Mouse (Mus musculus): ENCODE data around the gene Rnase4. TPM values are rescaled to one million over a fixed set of nuclear protein-coding genes. Genes with fewer than 3 reads are reported as not detected.

Gene Rnase4
- polyA plus RNA-seq (2015; fragmentation: Nextera tagmentation; extraction: Ambion mirVana) = 355 and 426 TPM in 2 replicates

DNA sequence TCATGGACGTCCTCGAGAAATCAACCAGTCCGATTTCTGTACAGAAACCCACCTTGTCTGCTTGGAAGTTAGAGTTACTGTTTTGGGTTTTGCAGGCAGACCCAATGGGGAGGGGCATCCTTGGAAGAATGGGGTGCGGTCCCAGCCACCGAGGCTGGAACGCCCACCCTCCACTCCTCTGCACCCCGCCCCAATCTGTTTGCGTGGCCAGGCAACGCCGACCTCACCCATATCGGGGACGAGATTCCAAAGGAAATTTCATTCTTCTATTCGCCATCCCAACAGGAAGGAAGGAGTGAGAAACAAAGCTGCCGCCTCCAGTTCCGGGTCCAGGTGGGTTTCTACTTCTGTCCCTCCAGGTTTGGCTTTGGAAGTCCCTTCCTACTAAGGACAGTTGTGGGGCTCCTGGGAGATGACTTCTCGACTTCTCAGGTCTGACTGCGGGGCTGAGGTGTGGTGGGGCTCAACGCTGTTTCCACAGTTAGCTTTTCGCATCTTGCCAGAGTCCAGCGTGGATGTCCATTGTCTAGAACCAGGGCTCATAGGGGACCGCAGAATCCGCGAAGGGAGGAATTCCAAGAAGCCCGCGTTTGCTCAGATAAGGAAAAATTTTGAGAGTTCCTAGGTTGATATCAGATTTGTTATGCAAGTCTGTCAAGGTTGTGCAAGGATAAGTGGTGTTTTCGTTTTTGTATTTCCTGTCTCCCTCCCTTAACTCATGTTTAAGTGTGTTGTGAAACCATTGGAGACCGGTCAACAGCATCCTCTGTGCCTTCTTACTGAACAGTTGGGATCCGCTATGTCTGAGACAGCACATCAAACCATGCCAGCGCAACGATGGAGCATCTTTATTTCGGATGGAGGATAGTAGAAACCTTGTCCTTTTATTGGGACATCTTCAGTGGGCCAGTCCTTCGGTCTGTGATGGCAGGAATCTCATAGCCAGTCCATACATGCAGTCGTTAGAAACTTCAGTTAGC lies at the start of gene Rnase4, which contains the start of gene Ang:
Gene Rnase4, plus strand, starts transcription at position 157 of the 980 bp plus-strand sequence.
Gene Ang, plus strand, starts transcription at position 230 of the 980 bp plus-strand sequence.
- Histone ChIP-seq H3K4me1 (replicated peaks; ENCODE audit: control insufficient read depth, insufficient read depth, low read length) (no peaks in the 10 kb centered on the region; the same call in 1 of the 2 replicates), H3K36me3 (ENCODE audit: control insufficient read depth, insufficient read depth) (no peaks in the 10 kb centered on the region), H3K9me3 (ENCODE audit: control insufficient read depth) (no peaks in the 10 kb centered on the region), H3K27me3 (replicated peaks; ENCODE audit: control insufficient read depth, insufficient read depth, low read length) (no peaks in the 10 kb centered on the region), H3K27ac (ENCODE audit: low read depth, low read length) (peak within 1 kb of the TSS; percentile 93), H3K9ac (ENCODE audit: low read depth, low read length) (peak within 1 kb of the TSS; percentile 68), H3K4me2 (replicated peaks; ENCODE audit: low read depth) (peak within 1 kb of the TSS; percentile 82), H3K4me3 (ENCODE audit: low read depth, low read length) (peak within 1 kb of the TSS; percentile 76)
- no peak for ATAC-seq
- WGBS = 4% methylated on average over 33 of the region's 33 CpGs
- TF ChIP-seq CTCF (IDR thresholded peaks at IDR 0.05; ENCODE audit: low read depth) = no peak

DNA sequence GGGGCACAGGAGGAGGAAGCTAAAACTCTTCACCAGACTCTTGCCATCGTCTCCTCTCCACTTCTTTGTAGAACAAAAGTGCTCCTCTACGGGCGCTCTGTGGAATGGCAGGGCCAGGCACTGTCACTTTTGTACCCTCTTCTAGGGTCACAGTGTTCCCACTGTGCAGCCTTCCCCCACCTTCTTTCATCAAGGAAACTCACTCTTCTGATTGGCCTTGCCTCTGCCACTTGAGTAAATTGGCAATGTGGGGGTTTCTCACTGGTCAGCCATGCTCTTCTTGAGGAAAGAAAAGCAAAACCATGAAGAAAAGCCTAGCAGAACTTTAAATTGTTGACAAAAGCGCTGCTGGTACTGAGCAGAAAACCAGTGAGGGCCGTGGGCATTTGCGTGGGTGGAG lies 49.1 kb upstream of the Rnase4 start, which contains the start of gene Rnase9:
Gene Rnase9, minus strand, starts transcription at position 101 of the 400 bp plus-strand sequence.
- H3K9ac ChIP-seq (ENCODE audit: low read depth, low read length) = no peak within 1 kb of the TSS
- no peak within 1 kb of the TSS for H3K27ac ChIP-seq (ENCODE audit: low read depth, low read length)
- H3K27me3 ChIP-seq (replicated peaks; ENCODE audit: control insufficient read depth, insufficient read depth, low read length) = no peaks in the 10 kb centered on the region
- no peak for ATAC-seq
- no peaks in the 10 kb centered on the region for H3K9me3 ChIP-seq (ENCODE audit: control insufficient read depth)
- WGBS = 82% methylated on average over 6 of the region's 6 CpGs
- TF ChIP-seq CTCF (IDR thresholded peaks at IDR 0.05; ENCODE audit: low read depth) = no peak
- no peak within 1 kb of the TSS for H3K4me2 ChIP-seq (replicated peaks; ENCODE audit: low read depth)
- no peaks in the 10 kb centered on the region for H3K36me3 ChIP-seq (ENCODE audit: control insufficient read depth, insufficient read depth)
- H3K4me1 ChIP-seq (replicated peaks; ENCODE audit: control insufficient read depth, insufficient read depth, low read length) = no peaks in the 10 kb centered on the region
- no peak within 1 kb of the TSS for H3K4me3 ChIP-seq (ENCODE audit: low read depth, low read length)

DNA sequence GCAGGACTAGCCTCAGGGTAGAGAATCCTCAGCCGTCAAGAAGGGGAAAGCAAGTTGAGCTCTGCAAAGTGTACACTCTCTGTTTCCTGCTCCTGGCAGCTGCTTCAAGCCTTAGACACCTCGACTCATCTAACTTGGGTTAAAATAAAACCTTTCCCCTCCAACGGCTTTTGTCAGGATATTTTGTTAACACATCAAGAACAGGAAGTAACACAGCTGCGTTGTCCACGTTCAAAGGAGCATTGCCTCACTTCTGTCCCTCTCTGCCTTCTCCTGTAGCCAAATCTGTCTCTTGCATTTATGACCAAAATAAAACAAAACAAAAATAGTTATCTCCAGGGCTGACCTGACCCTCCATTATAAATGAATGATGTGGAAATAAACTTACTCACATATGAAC lies 43.0 kb upstream of the Rnase4 start:
- no peak overlapping the region for H3K4me3 ChIP-seq (ENCODE audit: low read depth, low read length)
- no peaks in the 10 kb centered on the region for H3K27me3 ChIP-seq (replicated peaks; ENCODE audit: control insufficient read depth, insufficient read depth, low read length)
- H3K9me3 ChIP-seq (ENCODE audit: control insufficient read depth) = no peaks in the 10 kb centered on the region
- no peaks in the 10 kb centered on the region for H3K4me1 ChIP-seq (replicated peaks; ENCODE audit: control insufficient read depth, insufficient read depth, low read length)
- H3K27ac ChIP-seq (ENCODE audit: low read depth, low read length) = no peak overlapping the region
- no peak overlapping the region for H3K4me2 ChIP-seq (replicated peaks; ENCODE audit: low read depth)
- no peak overlapping the region for H3K9ac ChIP-seq (ENCODE audit: low read depth, low read length)
- no peaks in the 10 kb centered on the region for H3K36me3 ChIP-seq (ENCODE audit: control insufficient read depth, insufficient read depth)
- TF ChIP-seq CTCF (IDR thresholded peaks at IDR 0.05; ENCODE audit: low read depth) = no peak
- no peak for ATAC-seq
- 35% methylated on average over 5 of the region's 5 CpGs for WGBS

DNA sequence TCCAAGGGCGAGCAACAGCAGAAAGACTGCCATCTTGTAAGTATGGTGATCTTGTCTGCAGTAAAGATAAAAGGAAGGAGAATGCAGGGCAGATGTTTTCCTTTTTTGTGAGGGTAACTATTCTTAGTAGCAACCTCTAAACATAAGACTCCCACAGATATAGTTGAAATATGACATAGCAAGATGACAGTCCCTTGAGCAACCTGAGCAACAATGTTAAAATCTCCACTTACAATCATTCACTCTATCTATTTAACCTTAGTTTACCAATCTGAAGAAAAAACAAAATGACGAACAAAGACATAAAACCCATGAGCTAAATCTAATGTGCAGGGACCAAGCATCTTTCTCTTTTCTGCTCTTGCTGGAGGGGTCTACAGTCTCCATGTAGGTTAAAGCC lies 40.8 kb upstream of the Rnase4 start, which contains the start of gene Rnase11:
Gene Rnase11, minus strand, starts transcription at position 101 of the 400 bp plus-strand sequence.
- H3K27me3 ChIP-seq (replicated peaks; ENCODE audit: control insufficient read depth, insufficient read depth, low read length) = no peaks in the 10 kb centered on the region
- no peak within 1 kb of the TSS for H3K4me3 ChIP-seq (ENCODE audit: low read depth, low read length)
- no peak within 1 kb of the TSS for H3K4me2 ChIP-seq (replicated peaks; ENCODE audit: low read depth)
- TF ChIP-seq CTCF (IDR thresholded peaks at IDR 0.05; ENCODE audit: low read depth) = no peak
- no peak within 1 kb of the TSS for H3K9ac ChIP-seq (ENCODE audit: low read depth, low read length)
- no peak within 1 kb of the TSS for H3K27ac ChIP-seq (ENCODE audit: low read depth, low read length)
- WGBS = 79% methylated on average over 2 of the region's 2 CpGs
- H3K4me1 ChIP-seq (replicated peaks; ENCODE audit: control insufficient read depth, insufficient read depth, low read length) = no peaks in the 10 kb centered on the region
- no peaks in the 10 kb centered on the region for H3K36me3 ChIP-seq (ENCODE audit: control insufficient read depth, insufficient read depth)
- H3K9me3 ChIP-seq (ENCODE audit: control insufficient read depth) = no peaks in the 10 kb centered on the region
- ATAC-seq = no peak

DNA sequence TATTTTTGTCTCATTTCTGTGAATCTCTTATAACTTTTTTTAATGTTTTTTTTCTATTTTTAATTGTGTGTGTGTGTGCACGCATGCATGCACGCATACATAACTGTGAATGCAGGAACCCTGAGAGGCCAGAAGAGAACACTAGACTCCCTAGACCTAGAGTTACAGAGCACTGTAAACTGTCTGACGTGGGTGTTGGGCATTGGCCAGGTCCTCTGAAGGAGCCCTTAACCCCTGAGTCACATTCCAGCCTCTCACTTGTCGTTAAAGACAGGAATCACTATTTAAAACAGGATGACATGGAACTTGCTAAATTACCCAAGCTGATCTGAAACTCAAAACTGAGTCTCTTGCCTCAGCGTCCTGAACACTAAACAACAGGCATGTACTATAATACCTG lies 38.9 kb upstream of the Rnase4 start:
- H3K4me1 ChIP-seq (replicated peaks; ENCODE audit: control insufficient read depth, insufficient read depth, low read length) = no peaks in the 10 kb centered on the region
- H3K4me3 ChIP-seq (ENCODE audit: low read depth, low read length) = no peak overlapping the region
- WGBS = 61% methylated on average over 5 of the region's 5 CpGs
- H3K27me3 ChIP-seq (replicated peaks; ENCODE audit: control insufficient read depth, insufficient read depth, low read length) = no peaks in the 10 kb centered on the region
- H3K27ac ChIP-seq (ENCODE audit: low read depth, low read length) = no peak overlapping the region
- no peak for ATAC-seq
- no peaks in the 10 kb centered on the region for H3K9me3 ChIP-seq (ENCODE audit: control insufficient read depth)
- no peak overlapping the region for H3K9ac ChIP-seq (ENCODE audit: low read depth, low read length)
- no peak overlapping the region for H3K4me2 ChIP-seq (replicated peaks; ENCODE audit: low read depth)
- H3K36me3 ChIP-seq (ENCODE audit: control insufficient read depth, insufficient read depth) = no peaks in the 10 kb centered on the region
- no peak for TF ChIP-seq CTCF (IDR thresholded peaks at IDR 0.05; ENCODE audit: low read depth)

DNA sequence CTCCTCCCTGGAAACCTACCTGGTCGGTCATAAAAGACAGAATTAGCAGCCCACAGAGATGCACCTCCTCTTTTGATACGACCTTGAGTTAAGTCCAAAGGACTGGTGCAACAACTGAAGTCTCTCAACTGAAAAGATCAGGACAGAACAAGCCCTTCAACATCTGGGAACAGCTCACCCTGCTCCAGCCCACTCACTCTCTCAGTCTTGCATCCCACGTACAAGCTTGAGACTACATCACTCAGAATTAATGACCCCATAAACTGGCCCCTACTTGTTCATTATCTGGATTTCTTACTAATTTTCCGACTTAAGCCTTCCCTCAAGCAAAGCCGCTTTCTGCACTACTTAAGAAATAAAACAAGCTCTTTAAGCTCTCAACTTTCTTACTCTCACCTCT lies 37.7 kb upstream of the Rnase4 start:
- H3K4me2 ChIP-seq (replicated peaks; ENCODE audit: low read depth) = no peak overlapping the region
- 57% methylated on average over 5 of the region's 5 CpGs for WGBS
- no peak overlapping the region for H3K27ac ChIP-seq (ENCODE audit: low read depth, low read length)
- no peak overlapping the region for H3K4me3 ChIP-seq (ENCODE audit: low read depth, low read length)
- H3K9ac ChIP-seq (ENCODE audit: low read depth, low read length) = no peak overlapping the region
- H3K9me3 ChIP-seq (ENCODE audit: control insufficient read depth) = no peaks in the 10 kb centered on the region
- H3K27me3 ChIP-seq (replicated peaks; ENCODE audit: control insufficient read depth, insufficient read depth, low read length) = no peaks in the 10 kb centered on the region
- no peak for ATAC-seq
- H3K36me3 ChIP-seq (ENCODE audit: control insufficient read depth, insufficient read depth) = no peaks in the 10 kb centered on the region
- no peak for TF ChIP-seq CTCF (IDR thresholded peaks at IDR 0.05; ENCODE audit: low read depth)
- no peaks in the 10 kb centered on the region for H3K4me1 ChIP-seq (replicated peaks; ENCODE audit: control insufficient read depth, insufficient read depth, low read length)

Measured in intestine, postnatal 0 days (tissue).